Mouse (Mus musculus): ENCODE results near the gene Pbx1.

Pbx1 gene

GRCm38 (mm10) chr1:168088680-168089079 is 343.4 kb downstream of the Pbx1 start:
- DNase-seq (ENCODE audit: low read depth, low spot score): no peak

GRCm38 (mm10) chr1:168079394-168079767 is 352.7 kb downstream of the Pbx1 start:
- no peak for DNase-seq (ENCODE audit: low read depth, low spot score)

- no peak for DNase-seq (ENCODE audit: low read depth, low spot score)
These were observed 353.2 kb downstream of the Pbx1 start for GRCm38 (mm10) chr1:168078746-168079393.

GRCm38 (mm10) chr1:168071974-168072373 is 360.1 kb downstream of the Pbx1 start:
- no peak for DNase-seq (ENCODE audit: low read depth, low spot score)

- no peak for DNase-seq (ENCODE audit: low read depth, low spot score)
These were observed 361.7 kb downstream of the Pbx1 start for GRCm38 (mm10) chr1:168070273-168070910.

- DNase-seq (ENCODE audit: low read depth, low spot score): no peak
These were observed 362.3 kb downstream of the Pbx1 start for GRCm38 (mm10) chr1:168069740-168070139.

Data from retina, postnatal 7 days (tissue).